Mouse (Mus musculus): Measurements from ENCODE around the gene Slc9a3.

DNA sequence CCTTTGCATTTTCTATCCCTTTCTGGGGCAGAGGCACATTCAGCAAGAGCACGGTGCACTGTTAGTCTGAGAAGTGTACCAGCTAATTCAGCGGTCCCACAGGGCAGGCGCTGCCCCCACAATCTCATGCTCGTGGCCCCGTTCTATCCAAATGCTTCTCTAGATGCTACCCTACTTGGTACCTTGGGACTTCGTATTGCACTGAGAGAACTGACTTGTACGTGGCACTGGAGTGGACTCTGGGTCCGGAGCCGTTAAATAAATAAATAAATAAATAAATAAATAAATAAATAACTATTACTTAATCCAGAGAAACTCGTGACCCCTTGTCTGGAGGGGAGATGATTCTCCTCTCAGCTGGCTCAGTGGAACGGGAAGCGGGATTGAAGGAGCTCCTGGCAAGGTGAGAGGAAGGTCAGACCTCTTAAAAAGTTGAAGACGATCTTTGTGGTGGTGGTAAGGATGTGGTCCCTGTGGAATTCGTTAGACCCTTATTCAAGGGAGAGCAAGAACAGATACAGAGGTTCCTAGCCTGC is 606 bp downstream of the Slc9a3 start:
- no peak for TF ChIP-seq GATA1 (IDR thresholded peaks at IDR 0.05; ENCODE audit: borderline replicate concordance, low read length)
- TF ChIP-seq FLI1 (IDR thresholded peaks at IDR 0.05; ENCODE audit: low read length), result no peak

Data from megakaryocyte, embryonic 14.5 days (primary cell).